Mouse (Mus musculus) stomach, postnatal 0 days (tissue): ENCODE results near the gene Sult6b1.

Source experiments
- CTCF ChIP-seq: IDR thresholded peaks from 2 replicates; pipeline ENCODE4 v1.5.1; 2016; ENCODE audit warnings: antibody characterized with exemption, low read depth, mild to moderate bottlenecking, moderate library complexity
- EP300 ChIP-seq: optimal IDR thresholded peaks from 2 replicates; pipeline ENCODE3; 2016; ENCODE audit warnings: antibody characterized with exemption

GRCm38 (mm10) chr17:78909374-78909773 is 2.6 kb upstream of the Sult6b1 start:
- no peak for TF ChIP-seq CTCF
- no peak for TF ChIP-seq EP300
